Mouse (Mus musculus): ENCODE data around the gene Inppl1.

GRCm38 (mm10) chr7:101853816-101854215, 15.8 kb upstream of the Inppl1 start:
- TF ChIP-seq CTCF (IDR thresholded peaks at IDR 0.05; ENCODE audit: low read depth) (no peak), EP300 (optimal IDR thresholded peaks at IDR 0.05) (no peak)

All from stomach, postnatal 0 days (tissue).